Mouse (Mus musculus): ENCODE measurements around the gene Ttc3. TPM values are rescaled to one million over a fixed set of nuclear protein-coding genes. Genes with fewer than 3 reads are reported as not detected.

Gene Ttc3
- polyA plus RNA-seq (2017; shearing (Covaris generic)): 88.8 TPM

DNA sequence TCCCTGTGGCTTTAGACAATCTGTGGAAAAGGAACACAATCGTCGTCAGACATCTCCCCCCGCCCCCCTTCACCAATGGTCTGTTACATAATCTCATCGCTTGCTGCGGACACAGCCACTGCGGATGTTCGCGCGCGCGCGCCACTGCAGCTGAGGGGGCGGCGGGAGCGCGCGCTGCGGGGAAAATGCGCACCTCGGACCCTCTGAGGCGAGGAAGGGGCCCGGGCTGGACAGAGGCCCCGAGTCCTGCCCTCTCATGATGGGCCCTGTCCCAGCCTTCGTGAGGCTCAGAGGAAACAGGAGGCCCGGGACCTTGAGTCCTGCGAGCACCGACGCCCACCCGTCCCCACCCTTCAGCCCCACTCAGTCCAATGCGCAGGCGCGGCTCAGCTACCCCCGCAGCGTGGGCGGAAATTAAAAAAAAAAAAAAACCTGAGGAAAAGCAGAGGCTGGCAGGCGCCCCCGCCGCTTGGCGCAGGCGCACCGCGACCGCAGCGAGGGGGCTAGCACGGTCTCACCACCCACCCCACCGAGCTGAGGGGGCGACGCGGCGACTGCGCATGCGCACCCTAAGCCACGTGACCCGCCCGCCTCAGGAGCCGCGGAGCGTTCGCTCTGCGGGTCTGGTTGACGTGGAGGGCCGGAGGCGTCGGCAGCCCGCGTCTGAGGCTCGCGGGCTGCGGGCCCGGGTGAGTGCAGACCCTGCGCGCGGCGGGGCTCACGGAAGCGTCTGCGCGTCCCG is at the start of gene Ttc3:
TSS of gene Ttc3 (plus strand) at position 446 of the 742 bp plus-strand sequence.

DNA sequence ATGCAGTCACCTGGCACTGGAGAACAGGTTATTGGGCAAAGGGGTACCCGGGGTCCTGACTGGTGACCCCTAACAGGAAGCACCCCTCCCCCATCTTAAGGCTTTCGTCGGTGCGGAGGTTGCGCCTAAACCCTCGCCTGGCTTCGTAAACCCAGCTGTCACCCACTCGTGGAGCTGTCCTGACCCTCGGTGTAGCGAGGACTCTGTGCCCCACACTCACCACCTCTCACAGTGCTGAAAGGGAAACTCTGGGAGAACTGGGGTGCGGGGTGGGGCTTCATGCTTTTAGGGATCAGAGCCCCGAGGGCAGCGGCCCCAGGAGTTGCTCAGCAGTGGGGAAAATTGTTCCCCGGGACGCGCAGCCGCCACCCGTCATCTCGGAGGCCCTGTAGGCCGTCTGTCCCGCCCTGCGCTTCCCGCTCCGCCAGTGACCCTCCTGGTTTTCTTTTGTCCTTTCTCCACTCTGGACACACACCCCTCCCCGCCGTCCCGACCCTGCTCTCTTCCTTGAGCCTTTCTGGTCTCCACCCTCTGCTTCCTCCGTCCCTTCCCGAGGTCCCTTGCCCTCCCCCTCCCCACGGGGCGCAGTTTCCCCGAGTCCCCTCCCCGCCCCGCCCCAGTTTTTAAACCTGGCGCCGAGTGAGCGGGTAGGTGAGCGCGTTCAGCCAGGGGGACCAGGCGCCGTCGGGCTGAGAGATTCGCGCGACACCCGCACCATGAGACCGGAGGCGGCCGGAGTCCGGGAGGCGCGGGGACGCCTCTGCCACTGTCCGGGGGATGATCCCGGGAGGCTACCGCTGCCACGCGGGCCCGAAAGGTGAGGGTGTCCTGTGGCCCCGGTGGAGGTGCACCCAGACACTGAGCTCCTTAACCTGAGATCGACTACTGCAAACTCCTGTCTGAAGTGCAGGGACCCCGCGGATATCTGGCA is 42.4 kb upstream of the Ttc3 start, which contains the start of gene Ripply3:
TSS of gene Ripply3 (plus strand) at position 640 of the 931 bp plus-strand sequence.

DNA sequence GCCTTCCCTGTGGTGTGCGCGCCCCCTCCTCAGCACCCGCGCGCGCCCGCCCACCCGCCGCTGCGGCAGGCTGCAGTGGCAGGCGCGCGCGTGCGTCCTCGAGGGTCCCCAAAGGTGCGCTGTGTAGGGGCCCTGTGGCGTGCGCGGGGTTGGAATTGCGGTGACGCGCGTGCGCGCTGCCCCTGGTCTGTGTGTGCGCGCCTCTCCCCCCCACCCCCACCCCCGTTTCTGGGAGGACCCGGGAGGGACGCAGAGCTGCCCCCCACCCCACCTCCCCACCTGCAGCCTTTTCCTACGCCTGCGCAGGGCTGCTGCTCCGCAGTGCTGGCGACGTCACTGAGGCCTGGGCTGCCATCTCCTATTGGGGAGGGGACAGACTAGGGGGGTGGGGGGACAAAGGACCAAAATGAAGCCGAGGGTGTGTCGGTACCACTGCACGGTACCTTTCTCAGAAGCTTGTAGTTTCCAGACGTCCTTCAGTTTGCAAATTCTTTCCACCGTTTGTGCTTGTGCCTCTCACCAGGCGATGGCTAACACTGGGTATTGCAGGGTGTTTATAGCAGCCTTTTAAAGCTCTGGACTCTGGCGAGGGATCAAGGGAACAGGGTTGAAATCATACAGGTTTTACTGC is 998 bp downstream of the Ttc3 start, which contains the start of gene Pigp:
TSS of gene Pigp (minus strand) at position 542 of the 631 bp plus-strand sequence.

Other genes with a start within 250 kb of the Ttc3 start
- gene Hlcs, start 57.0 kb upstream of the Ttc3 start, polyA plus RNA-seq (2017; shearing (Covaris generic)): 22.8 TPM
- gene Ripply3, start 42.2 kb upstream of the Ttc3 start, polyA plus RNA-seq (2017; shearing (Covaris generic)): not detected
- 61.2 TPM for gene Pigp, start 1.2 kb downstream of the Ttc3 start, polyA plus RNA-seq (2017; shearing (Covaris generic))
- 32.5 TPM for gene Vps26c, start 156.2 kb downstream of the Ttc3 start, polyA plus RNA-seq (2017; shearing (Covaris generic))
- gene Dyrk1a, start 199.4 kb downstream of the Ttc3 start, polyA plus RNA-seq (2017; shearing (Covaris generic)): 69.3 TPM